Mouse (Mus musculus) forebrain, postnatal 0 days (tissue): ENCODE measurements around the gene Luzp1. TPM values are rescaled to one million over a fixed set of nuclear protein-coding genes. Genes with fewer than 3 reads are reported as not detected.
A peak's percentile ranks its signal among the peaks of the same experiment; 100 is the strongest.

Experiments used
- ATAC-seq: fragments of 200-750 bp; cut with Nextera tagmentation; 2 replicates; pipeline ENCODE4 v1.8.0; 2017; ENCODE audit warnings: mild to moderate bottlenecking, moderate library complexity
- DNase-seq: peaks from one replicate; pipeline ENCODE4 v3.0.0-alpha.2; 2015
- H3K27ac ChIP-seq: fragments of 300-500 bp; sonication (generic); 2 replicates; pipeline ENCODE4 v1.5.1; 2014; ENCODE audit warnings: low read depth, mild to moderate bottlenecking, antibody characterized with exemption, low read length, moderate library complexity, mixed read lengths
- H3K27me3 ChIP-seq: fragments of 300-500 bp; sonication (generic); 2 replicates; pipeline ENCODE4 v1.6.1; 2014; ENCODE audit warnings: mild to moderate bottlenecking, low read length, mixed read lengths; ENCODE audit not compliant: insufficient read depth
- H3K36me3 ChIP-seq: fragments of 300-500 bp; sonication (generic); 2 replicates; pipeline ENCODE4 v1.6.1; 2014; ENCODE audit warnings: mild to moderate bottlenecking, moderate library complexity; ENCODE audit not compliant: insufficient read depth
- H3K4me1 ChIP-seq: fragments of 300-500 bp; sonication (generic); 2 replicates; pipeline ENCODE4 v1.6.1; 2014; ENCODE audit warnings: antibody characterized with exemption; ENCODE audit not compliant: insufficient read depth
- H3K4me2 ChIP-seq: fragments of 300-500 bp; sonication (generic); 2 replicates; pipeline ENCODE4 v1.6.1; 2014; ENCODE audit warnings: low read depth, mild to moderate bottlenecking, moderate library complexity
- H3K4me3 ChIP-seq: fragments of 300-500 bp; sonication (generic); 2 replicates; pipeline ENCODE4 v1.5.1; 2014; ENCODE audit warnings: low read depth, low read length, mixed read lengths
- H3K9ac ChIP-seq: fragments of 300-500 bp; sonication (generic); 2 replicates; pipeline ENCODE4 v1.6.1; 2014; ENCODE audit warnings: mild to moderate bottlenecking
- H3K9me3 ChIP-seq: fragments of 300-500 bp; sonication (generic); 2 replicates; pipeline ENCODE4 v1.6.1; 2016; ENCODE audit warnings: low read length
- CTCF ChIP-seq: sonication (generic); IDR thresholded peaks from 2 replicates; pipeline ENCODE4 v1.5.1; 2016; ENCODE audit warnings: antibody characterized with exemption, control low read depth, low read depth
- WGBS: fragments of 180-500 bp; shearing (Covaris S2); extraction: QIAGEN DNeasy Blood & Tissue Kit; methylation state at CpG from one replicate; pipeline ENCODE4 v1.1.7; 2014; 5-methylcytosine and 5-hydroxymethylcytosine counted together
- polyA plus RNA-seq: library from polyadenylated mRNA; unstranded; fragments of >200 nt; fragmentation: Nextera tagmentation; extraction: Ambion mirVana; gene quantifications from 2 replicates; pipeline ENCODE4 v1.2.1, GENCODE M21; 2015
- total RNA-seq: library from RNA; depleted of rRNA; stranded (reverse); fragments of >200 nt; gene quantifications from 2 replicates; pipeline ENCODE4 v1.2.3, GENCODE M21; 2014

Luzp1 gene
- total and polyA plus RNA-seq, 2 experiments from 2014 or later = 20.8 to 50.0 TPM

GRCm38 (mm10) chr4:136469941-136470346, 383 bp downstream of the Luzp1 start:
- WGBS = under 1% methylated on average over 46 of the region's 55 CpGs
- ATAC-seq (peak; percentile 86), DNase-seq (no peak)
- Histone ChIP-seq H3K9me3 (no peaks in the 10 kb centered on the region), H3K4me2 (peak overlapping the region; percentile 51), H3K4me3 (peak overlapping the region; percentile 56), H3K9ac (peak overlapping the region; percentile 74), H3K27me3 (no peaks in the 10 kb centered on the region), H3K36me3 (no peaks in the 10 kb centered on the region), H3K27ac (peak overlapping the region; percentile 93), H3K4me1 (peaks cover 10% of the 10 kb centered on the region)
- no peak for TF ChIP-seq CTCF

GRCm38 (mm10) chr4:136470347-136471071, 948 bp downstream of the Luzp1 start:
- Histone ChIP-seq H3K36me3 (no peaks in the 10 kb centered on the region), H3K9ac (peak overlapping the region; percentile 74), H3K4me3 (peak overlapping the region; percentile 56), H3K27me3 (no peaks in the 10 kb centered on the region), H3K4me2 (peak overlapping the region; percentile 51), H3K4me1 (peaks cover 10% of the 10 kb centered on the region), H3K9me3 (no peaks in the 10 kb centered on the region), H3K27ac (peak overlapping the region; percentile 93)
- WGBS = under 1% methylated on average over 58 of the region's 58 CpGs
- ATAC-seq = peak; percentile 50
- TF ChIP-seq CTCF = no peak
- peak; percentile 62 for DNase-seq

- H3K36me3 ChIP-seq = no peaks in the 10 kb centered on the region
- no peak overlapping the region for H3K4me3 ChIP-seq
- no peak overlapping the region for H3K27ac ChIP-seq
- H3K27me3 ChIP-seq = no peaks in the 10 kb centered on the region
- no peaks in the 10 kb centered on the region for H3K4me1 ChIP-seq
- no peaks in the 10 kb centered on the region for H3K9me3 ChIP-seq
- no peak overlapping the region for H3K4me2 ChIP-seq
- TF ChIP-seq CTCF = no peak
- 100% methylated on average over 1 of the region's 1 CpGs for WGBS
- DNase-seq (no peak), ATAC-seq (no peak)
- H3K9ac ChIP-seq = no peak overlapping the region
Measured at GRCm38 (mm10) chr4:136476692-136477091, 7.1 kb downstream of the Luzp1 start.

GRCm38 (mm10) chr4:136486549-136486948, 17.0 kb downstream of the Luzp1 start:
- 88% methylated on average over 2 of the region's 2 CpGs for WGBS
- ATAC-seq = no peak
- no peak for DNase-seq
- no peak overlapping the region for H3K27ac ChIP-seq
- H3K9ac ChIP-seq = no peak overlapping the region
- no peaks in the 10 kb centered on the region for H3K27me3 ChIP-seq
- H3K4me3 ChIP-seq = no peak overlapping the region
- H3K36me3 ChIP-seq = no peaks in the 10 kb centered on the region
- no peaks in the 10 kb centered on the region for H3K4me1 ChIP-seq
- no peak for TF ChIP-seq CTCF
- H3K9me3 ChIP-seq = no peaks in the 10 kb centered on the region
- H3K4me2 ChIP-seq = no peak overlapping the region

GRCm38 (mm10) chr4:136495993-136496392, 26.4 kb downstream of the Luzp1 start:
- ATAC-seq (no peak), DNase-seq (no peak)
- Histone ChIP-seq H3K9me3 (no peaks in the 10 kb centered on the region), H3K27ac (no peak overlapping the region), H3K36me3 (no peaks in the 10 kb centered on the region), H3K27me3 (no peaks in the 10 kb centered on the region), H3K4me2 (no peak overlapping the region), H3K4me3 (no peak overlapping the region), H3K4me1 (no peaks in the 10 kb centered on the region), H3K9ac (no peak overlapping the region)
- TF ChIP-seq CTCF = no peak

- Histone ChIP-seq H3K27me3 (no peaks in the 10 kb centered on the region), H3K9me3 (no peaks in the 10 kb centered on the region), H3K4me2 (no peak overlapping the region), H3K27ac (no peak overlapping the region), H3K4me3 (no peak overlapping the region), H3K4me1 (no peaks in the 10 kb centered on the region), H3K36me3 (no peaks in the 10 kb centered on the region), H3K9ac (no peak overlapping the region)
- 65% methylated on average over 2 of the region's 2 CpGs for WGBS
- DNase-seq (no peak), ATAC-seq (no peak)
- TF ChIP-seq CTCF = no peak
Measured at GRCm38 (mm10) chr4:136505426-136506215, 36.1 kb downstream of the Luzp1 start.

- TF ChIP-seq CTCF = peak; percentile 33
- no peak overlapping the region for H3K4me2 ChIP-seq
- H3K27ac ChIP-seq = no peak overlapping the region
- 88% methylated on average over 1 of the region's 1 CpGs for WGBS
- no peak for ATAC-seq
- no peak for DNase-seq
- H3K9me3 ChIP-seq = no peaks in the 10 kb centered on the region
- no peaks in the 10 kb centered on the region for H3K36me3 ChIP-seq
- H3K4me3 ChIP-seq = no peak overlapping the region
- no peaks in the 10 kb centered on the region for H3K4me1 ChIP-seq
- H3K27me3 ChIP-seq = no peaks in the 10 kb centered on the region
- H3K9ac ChIP-seq = no peak overlapping the region
Measured at GRCm38 (mm10) chr4:136509857-136510256, 40.3 kb downstream of the Luzp1 start.
